ENCODE assay signal across 11 mouse cellular contexts in genomic region chr17:12415031-12415735, GRCm38 (mm10). TPM values are rescaled to one million over a fixed set of nuclear protein-coding genes. Genes with fewer than 3 reads are reported as not detected.
DNase-seq lines count a peak whose midpoint lies in the region; ATAC-seq and TF ChIP-seq lines count a peak whose summit lies in the region.
"Had no signal": no experiment of that assay in that cellular context is flagged by ENCODE, and none has a peak within 500 bp of the region (broad histone marks: within the 10 kb centered on the region; RNA-seq: fewer than 3 reads in every experiment).

No protein-coding gene starts in this region.

- no peak overlapping the region for H3K9ac ChIP-seq in kidney, postnatal 0 days (ENCODE audit: low read depth, low read length)
- no peak overlapping the region for H3K9ac ChIP-seq in embryonic facial prominence, embryonic 12.5 days
- no peak overlapping the region for H3K9ac ChIP-seq in lung, postnatal 0 days (replicated peaks; ENCODE audit: low read depth)
- H3K9ac ChIP-seq: midbrain, embryonic 15.5 days had no signal

- 0 out of 2 replicates have a peak, but pooled peaks cover 7% of the 10 kb centered on the region for H3K4me1 ChIP-seq in kidney, postnatal 0 days (replicated peaks; ENCODE audit: insufficient read depth, low read length)
- H3K4me1 ChIP-seq in kidney, adult 2 months (ENCODE audit: control insufficient read depth, insufficient read depth, low read length): peaks cover 7% of the 10 kb centered on the region; the same call in 1 of the 2 replicates
- H3K4me1 ChIP-seq in embryonic facial prominence, embryonic 12.5 days: peaks cover 35% of the 10 kb centered on the region
- H3K4me1 ChIP-seq in lung, postnatal 0 days (ENCODE audit: insufficient read depth, low read depth, low read length): no peaks in the 10 kb centered on the region; the same call in 1 of the 2 replicates
- H3K4me1 ChIP-seq: midbrain, embryonic 15.5 days had no signal

- peak; percentile 56 for ATAC-seq in kidney, postnatal 0 days (replicated peaks; ENCODE audit: low FRiP score, low read depth)
- ATAC-seq in embryonic facial prominence, embryonic 12.5 days (ENCODE audit: insufficient number of reproducible peaks, insufficient read depth, low FRiP score, low TSS enrichment): peak; percentile 55; the same call in 1 of the 2 replicates
- ATAC-seq in lung, postnatal 0 days: peak; percentile 14; the same call in 1 of the 2 replicates

- no peak for TF ChIP-seq POLR2A in kidney, adult 2 months (IDR thresholded peaks at IDR 0.05; ENCODE audit: low read depth, low read length)

- H3K4me3 ChIP-seq in kidney, postnatal 0 days (replicated peaks; ENCODE audit: low read depth, low read length): no peak overlapping the region
- H3K4me3 ChIP-seq in kidney, adult 2 months (ENCODE audit: insufficient read depth, low read depth, low read length): no peak overlapping the region
- no peak overlapping the region for H3K4me3 ChIP-seq in embryonic facial prominence, embryonic 12.5 days
- H3K4me3 ChIP-seq in lung, postnatal 0 days (ENCODE audit: low read depth, low read length): no peak overlapping the region
- H3K4me3 ChIP-seq: midbrain, embryonic 15.5 days had no signal

- no peaks in the 10 kb centered on the region for H3K27me3 ChIP-seq in kidney, postnatal 0 days (ENCODE audit: insufficient read depth, low read length)
- no peaks in the 10 kb centered on the region for H3K27me3 ChIP-seq in kidney, adult 2 months (replicated peaks; ENCODE audit: control insufficient read depth, insufficient read depth, low read length)
- no peaks in the 10 kb centered on the region for H3K27me3 ChIP-seq in embryonic facial prominence, embryonic 12.5 days
- H3K27me3 ChIP-seq in lung, postnatal 0 days (replicated peaks; ENCODE audit: insufficient read depth, low read length): no peaks in the 10 kb centered on the region
- H3K27me3 ChIP-seq: midbrain, embryonic 15.5 days had no signal

- intact Hi-C loops in heart, postnatal 25 days (cut with DNase I): loop anchor here (5.0 to 10.0 kb wide), 2 partner anchors 37 to 580 kb away; partner anchors contain the start of gene Wtap

- no peaks in the 10 kb centered on the region for H3K9me3 ChIP-seq in kidney, postnatal 0 days (replicated peaks; ENCODE audit: low read length)
- no peaks in the 10 kb centered on the region for H3K9me3 ChIP-seq in embryonic facial prominence, embryonic 12.5 days
- no peaks in the 10 kb centered on the region for H3K9me3 ChIP-seq in lung, postnatal 0 days (ENCODE audit: low read length)
- H3K9me3 ChIP-seq: midbrain, embryonic 15.5 days had no signal

- no peak for TF ChIP-seq CTCF in kidney, postnatal 0 days (IDR thresholded peaks at IDR 0.05; ENCODE audit: low read depth)
- TF ChIP-seq CTCF in kidney, adult 2 months (conservative IDR thresholded peaks at IDR 0.05; ENCODE audit: insufficient read depth, insufficient read length, low read depth, low read length): no peak
- no peak for TF ChIP-seq CTCF in lung, postnatal 0 days (IDR thresholded peaks at IDR 0.05)

- no peak overlapping the region for H3K4me2 ChIP-seq in kidney, postnatal 0 days (ENCODE audit: low read length)
- no peak overlapping the region for H3K4me2 ChIP-seq in embryonic facial prominence, embryonic 12.5 days (replicated peaks)
- no peak overlapping the region for H3K4me2 ChIP-seq in lung, postnatal 0 days (replicated peaks; ENCODE audit: low read depth, low read length)
- H3K4me2 ChIP-seq: midbrain, embryonic 15.5 days had no signal

- 29% methylated on average over 15 of the region's 15 CpGs for WGBS in kidney, postnatal 0 days
- WGBS in kidney, adult 2 months: 46% methylated on average over 15 of the region's 15 CpGs
- WGBS in embryonic facial prominence, embryonic 12.5 days: 30% methylated on average over 15 of the region's 15 CpGs
- WGBS in lung, postnatal 0 days: 37% methylated on average over 15 of the region's 15 CpGs

- peak; percentile 76 for DNase-seq in kidney, postnatal 0 days (ENCODE audit: low spot score)
- no peak for DNase-seq in kidney, adult 2 months
- DNase-seq in heart, postnatal 25 days (ENCODE audit: low spot score): peak; percentile 13
- DNase-seq in lung, postnatal 0 days (ENCODE audit: low spot score): peak; percentile 33
- no peak for DNase-seq in cerebellum, adult 8-10 months
- DNase-seq in urinary bladder, postnatal 25 days (ENCODE audit: low spot score): no peak
- no peak for DNase-seq in thymus, postnatal 0 days (ENCODE audit: low spot score)
- DNase-seq: cerebellum, adult 11-12 months had no signal

- peak overlapping the region; percentile 55 for H3K27ac ChIP-seq in kidney, postnatal 0 days
- no peak overlapping the region for H3K27ac ChIP-seq in kidney, adult 2 months (ENCODE audit: insufficient read depth, low read depth, low read length)
- peak overlapping the region; percentile 64; the same call in 1 of the 2 replicates for H3K27ac ChIP-seq in embryonic facial prominence, embryonic 12.5 days
- peak overlapping the region; percentile 66 for H3K27ac ChIP-seq in lung, postnatal 0 days (ENCODE audit: low read length)
- H3K27ac ChIP-seq: midbrain, embryonic 15.5 days had no signal

- no peak for TF ChIP-seq EP300 in lung, postnatal 0 days (IDR thresholded peaks at IDR 0.05)

- no peaks in the 10 kb centered on the region for H3K36me3 ChIP-seq in kidney, postnatal 0 days (ENCODE audit: insufficient read depth, low read length)
- H3K36me3 ChIP-seq in kidney, adult 2 months (ENCODE audit: control insufficient read depth, insufficient read depth, low read length): no peaks in the 10 kb centered on the region
- H3K36me3 ChIP-seq in embryonic facial prominence, embryonic 12.5 days: no peaks in the 10 kb centered on the region
- H3K36me3 ChIP-seq in lung, postnatal 0 days (ENCODE audit: insufficient read depth, low read length): no peaks in the 10 kb centered on the region
- H3K36me3 ChIP-seq: midbrain, embryonic 15.5 days had no signal

RNA-seq across cellular contexts. Expression of gene Plg, which starts 36.8 kb away (rescaled TPM):
- polyA plus RNA-seq in kidney, postnatal 0 days (2015; fragmentation: Nextera tagmentation; extraction: Ambion mirVana): 0.13 and 0.20 TPM in 2 replicates
- 0.03 and 0.07 TPM in 2 replicates for polyA plus RNA-seq in kidney, adult 2 months (2012; rRNA removed)
- 0.08 and 0.10 TPM in 2 replicates for polyA plus RNA-seq in embryonic facial prominence, embryonic 12.5 days (2016; fragmentation: Nextera tagmentation; extraction: Ambion mirVana)
- total RNA-seq in heart, postnatal 25 days (2021): not detected
- polyA plus RNA-seq in lung, postnatal 0 days (2015; fragmentation: Nextera tagmentation; extraction: Ambion mirVana): 0.05 and 0.11 TPM in 2 replicates
- polyA plus RNA-seq in thymus, postnatal 0 days (2015; fragmentation: Nextera tagmentation; extraction: Ambion mirVana): 0.05 TPM in 1 of 2 replicates, not detected in the other
- polyA plus RNA-seq: heart, embryonic 14.5 days had no signal

Comparison
In these comparisons a context has a peak if more than half of its experiments do, and no peak if none do; other contexts are left out.
1. DNase-seq: peak in kidney, postnatal 0 days (single experiment), heart, postnatal 25 days (single experiment) and lung, postnatal 0 days (single experiment); none in kidney, adult 2 months (single experiment), cerebellum, adult 8-10 months (single experiment), urinary bladder, postnatal 25 days (single experiment) and thymus, postnatal 0 days (single experiment).
2. Peak in every context shown above with its lines, with median percentiles within 50 percentile points of each other: ATAC-seq.